Mouse (Mus musculus) thymus, adult 2 months (tissue): ENCODE data around the gene Ccdc8. TPM values are rescaled to one million over a fixed set of nuclear protein-coding genes. Genes with fewer than 3 reads are reported as not detected.

Experiments
- DNase-seq: peaks from one replicate; pipeline ENCODE4 v3.0.0; 2021
- H3K27ac ChIP-seq: fragments of 200-500 bp; 2 replicates; pipeline ENCODE4 v1.5.1; 2012; ENCODE audit warnings: low read length, control low read depth; ENCODE audit not compliant: control insufficient read depth, insufficient read depth
- H3K27me3 ChIP-seq: fragments of 200-500 bp; 2 replicates; pipeline ENCODE4 v1.6.1; 2012; ENCODE audit warnings: mild to moderate bottlenecking, low read length, moderate library complexity, mixed read lengths; ENCODE audit not compliant: control insufficient read depth, insufficient read depth
- H3K36me3 ChIP-seq: fragments of 200-500 bp; 2 replicates; pipeline ENCODE4 v1.6.1; 2012; ENCODE audit warnings: mild to moderate bottlenecking, low read length, moderate library complexity; ENCODE audit not compliant: control insufficient read depth, insufficient read depth
- H3K4me1 ChIP-seq: fragments of 200-500 bp; replicated peaks from 2 replicates; pipeline ENCODE4 v1.6.1; 2012; ENCODE audit warnings: low read length; ENCODE audit not compliant: control insufficient read depth, insufficient read depth
- H3K4me3 ChIP-seq: fragments of 200-500 bp; 2 replicates; pipeline ENCODE4 v1.5.1; 2012; ENCODE audit warnings: mild to moderate bottlenecking, low read length, control low read depth, moderate library complexity; ENCODE audit not compliant: control insufficient read depth, insufficient read depth
- CTCF ChIP-seq: fragments of 200-500 bp; IDR thresholded peaks from 2 replicates; pipeline ENCODE4 v1.5.1; 2012; ENCODE audit warnings: mild to moderate bottlenecking, control low read depth, low read length, moderate library complexity, borderline replicate concordance; ENCODE audit not compliant: control insufficient read depth, poor library complexity, insufficient read depth; ENCODE audit errors: extremely low read depth
- POLR2A ChIP-seq: fragments of 200-500 bp; IDR thresholded peaks from 2 replicates; pipeline ENCODE4 v1.6.1; 2012; ENCODE audit warnings: mild to moderate bottlenecking, low read length, control low read depth, moderate library complexity; ENCODE audit not compliant: control insufficient read depth, poor library complexity, insufficient read depth; ENCODE audit errors: extremely low read depth
- WGBS: fragments of 180-500 bp; shearing (Covaris S2); methylation state at CpG from one replicate; pipeline ENCODE4 v1.1.7; 2018; 5-methylcytosine and 5-hydroxymethylcytosine counted together
- polyA plus RNA-seq: library from polyadenylated mRNA; depleted of rRNA; stranded (reverse); fragments of >200 nt; gene quantifications from 2 replicates; pipeline ENCODE4 v1.2.3, GENCODE M21; 2012

The Ccdc8 gene
- polyA plus RNA-seq, 1 experiment: 2.0 TPM

DNA sequence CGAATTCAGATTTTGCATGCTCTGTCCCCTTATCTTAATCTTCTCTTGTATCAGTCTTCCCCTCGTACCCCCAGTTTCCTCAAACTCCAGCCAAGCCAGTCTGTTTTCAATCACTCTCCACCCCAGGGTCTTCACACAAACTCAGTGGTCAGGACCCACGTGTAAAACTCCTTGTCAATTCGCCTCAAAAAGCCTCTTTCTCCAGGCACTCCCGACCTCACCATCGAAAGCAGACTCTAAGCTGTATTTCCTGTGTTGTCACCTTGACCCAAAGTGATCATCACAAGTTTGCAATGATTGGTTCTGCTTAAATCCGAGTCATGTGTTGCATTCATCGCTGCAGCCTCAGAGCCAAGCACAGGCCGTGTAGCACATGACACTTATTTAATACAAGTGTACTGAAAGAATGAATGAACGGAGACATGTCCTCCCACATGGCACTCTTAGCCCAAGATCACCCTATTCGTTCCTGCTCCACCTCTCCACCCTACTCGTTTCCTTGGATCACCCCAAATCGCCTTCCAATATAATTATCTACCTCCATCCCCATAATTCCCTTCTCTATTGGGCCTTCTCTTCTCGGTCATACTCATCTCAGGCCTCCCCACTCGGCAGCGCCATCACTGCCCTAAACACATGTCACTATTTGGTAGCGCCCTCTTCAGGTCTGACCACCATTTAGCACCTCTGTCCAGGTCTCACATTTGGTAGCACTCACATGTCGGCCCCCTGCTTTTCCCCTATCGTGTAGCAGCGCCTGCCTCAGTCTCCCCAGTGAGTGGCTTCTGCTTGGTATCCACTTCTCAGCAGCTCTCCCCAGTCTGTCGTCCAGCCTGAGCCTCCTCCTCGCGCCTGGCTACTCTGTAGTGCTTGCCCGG, 34.4 kb downstream of the Ccdc8 start:
- H3K27me3 ChIP-seq: no peaks in the 10 kb centered on the region
- 1% methylated on average over 24 of the region's 24 CpGs for WGBS
- H3K4me3 ChIP-seq: peak overlapping the region; percentile 97
- H3K4me1 ChIP-seq: peaks cover 43% of the 10 kb centered on the region
- peak; percentile 60 for DNase-seq
- H3K27ac ChIP-seq: peak overlapping the region; percentile 60; the same call in 1 of the 2 replicates
- TF ChIP-seq CTCF (peak; percentile 65; the same call in 1 of the 2 replicates), POLR2A (no peak)
- peaks cover 4% of the 10 kb centered on the region; the same call in 1 of the 2 replicates for H3K36me3 ChIP-seq

DNA sequence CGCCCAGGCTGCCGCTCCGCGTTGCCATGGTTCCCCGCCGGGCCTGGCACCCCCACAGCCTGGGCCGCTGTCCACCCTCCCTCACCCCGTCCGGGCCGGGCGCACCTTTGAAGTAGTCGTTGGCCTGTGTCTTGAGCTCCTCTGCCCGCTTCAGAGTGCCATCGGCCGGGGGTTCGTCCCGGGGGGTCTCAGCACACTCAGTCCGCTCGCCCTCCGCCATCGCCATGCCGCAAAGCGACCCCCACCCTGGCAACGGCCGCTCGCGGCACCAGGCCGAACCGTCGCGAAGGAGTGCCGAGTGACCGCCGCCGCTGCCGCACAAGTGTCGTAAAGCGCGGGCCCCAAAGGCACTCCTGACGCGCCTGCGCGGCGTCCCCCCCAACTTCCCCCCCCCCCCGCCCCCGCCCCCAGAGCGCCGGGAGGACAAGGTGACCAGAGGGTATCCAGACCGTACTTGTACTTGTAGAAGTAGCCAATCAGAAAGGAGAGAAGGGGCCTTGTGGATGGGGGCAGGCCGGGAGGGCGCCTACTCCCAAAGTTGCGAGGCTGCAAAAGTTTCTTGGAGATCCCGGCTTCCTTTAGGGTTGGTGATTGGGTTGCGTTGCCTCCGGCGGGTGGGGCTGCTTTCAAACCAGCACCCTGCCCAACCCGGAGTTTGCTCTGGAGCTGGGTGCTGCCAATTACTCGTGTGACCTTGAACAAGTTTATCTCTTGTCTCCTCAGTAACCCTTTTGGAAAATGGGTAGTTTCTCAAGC, 35.3 kb downstream of the Ccdc8 start, which contains the start of gene Ppp5c:
Gene Ppp5c, minus strand, starts transcription at position 337 of the 756 bp plus-strand sequence.
- WGBS: under 1% methylated on average over 57 of the region's 58 CpGs
- peaks cover 43% of the 10 kb centered on the region for H3K4me1 ChIP-seq
- peak; percentile 79 for DNase-seq

DNA sequence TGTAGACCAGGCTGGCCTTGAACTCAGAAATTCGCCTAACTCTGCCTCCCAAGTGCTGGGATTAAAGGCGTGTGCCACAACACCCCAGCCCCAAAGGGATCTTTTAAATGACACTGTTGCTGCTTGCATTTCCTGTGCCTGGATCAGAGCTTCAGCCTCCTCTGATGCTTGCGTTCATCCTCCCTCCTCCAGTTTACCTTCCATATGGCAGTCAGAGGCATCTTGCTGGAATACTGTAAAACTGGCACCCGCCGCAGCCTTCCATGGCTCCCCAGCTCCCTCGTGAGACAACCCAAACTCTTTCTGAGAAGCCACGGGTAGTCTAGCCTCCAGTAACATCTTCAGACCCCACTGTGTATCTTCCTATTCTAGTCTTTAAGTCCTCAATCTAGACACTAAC, 36.4 kb downstream of the Ccdc8 start:
- Histone ChIP-seq H3K27ac (no peak overlapping the region), H3K4me3 (no peak overlapping the region), H3K27me3 (no peaks in the 10 kb centered on the region), H3K4me1 (peaks cover 35% of the 10 kb centered on the region), H3K36me3 (no peaks in the 10 kb centered on the region)
- DNase-seq: no peak
- TF ChIP-seq CTCF (no peak), POLR2A (no peak)
- WGBS: 95% methylated on average over 7 of the region's 7 CpGs

More for the DNA sequence above, 35.3 kb downstream of the Ccdc8 start, which contains the start of gene Ppp5c:
- TF ChIP-seq POLR2A (0 out of 2 replicates have a peak, but pooled peaks have one; percentile 14), CTCF (no peak; the same call in 1 of the 2 replicates)
- H3K36me3 ChIP-seq: no peaks in the 10 kb centered on the region
- peak within 1 kb of the TSS; percentile 97 for H3K4me3 ChIP-seq
- no peaks in the 10 kb centered on the region for H3K27me3 ChIP-seq
- peak within 1 kb of the TSS; percentile 60; the same call in 1 of the 2 replicates for H3K27ac ChIP-seq

DNA sequence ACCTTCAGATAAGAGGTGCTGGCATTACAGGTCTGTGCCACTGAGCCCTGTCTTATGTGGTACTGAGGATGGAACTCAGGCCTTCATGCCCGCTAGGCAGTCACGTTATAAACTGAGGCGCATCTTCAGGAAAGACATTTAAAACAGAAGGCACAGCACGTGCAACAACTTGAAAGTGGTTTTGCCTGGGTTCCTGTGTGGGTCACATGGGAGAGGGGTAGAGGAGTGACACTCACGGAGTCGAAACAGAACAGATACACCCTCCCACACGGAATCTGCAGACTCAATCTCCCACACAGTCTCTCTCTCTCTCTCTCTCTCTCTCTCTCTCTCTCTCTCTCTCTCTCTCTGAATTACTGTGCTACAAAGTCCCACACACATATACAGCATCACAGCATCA, 37.7 kb downstream of the Ccdc8 start:
- no peak overlapping the region for H3K27ac ChIP-seq
- no peaks in the 10 kb centered on the region for H3K36me3 ChIP-seq
- no peak for DNase-seq
- TF ChIP-seq POLR2A (no peak), CTCF (no peak)
- H3K4me1 ChIP-seq: peaks cover 22% of the 10 kb centered on the region
- H3K4me3 ChIP-seq: no peak overlapping the region
- H3K27me3 ChIP-seq: no peaks in the 10 kb centered on the region
- WGBS: 30% methylated on average over 7 of the region's 7 CpGs

GRCm38 (mm10) chr7:17038018-17038695, 45.6 kb downstream of the Ccdc8 start:
- Histone ChIP-seq H3K27me3 (no peaks in the 10 kb centered on the region), H3K27ac (no peak overlapping the region), H3K4me1 (no peaks in the 10 kb centered on the region), H3K36me3 (no peaks in the 10 kb centered on the region), H3K4me3 (no peak overlapping the region)
- TF ChIP-seq POLR2A: no peak
- TF ChIP-seq CTCF: no peak
- DNase-seq: no peak
- WGBS: 97% methylated on average over 9 of the region's 9 CpGs

- H3K4me1 ChIP-seq: no peaks in the 10 kb centered on the region
- no peak for DNase-seq
- no peak overlapping the region for H3K4me3 ChIP-seq
- TF ChIP-seq CTCF (no peak), POLR2A (no peak)
- WGBS: 91% methylated on average over 7 of the region's 7 CpGs
- no peaks in the 10 kb centered on the region for H3K36me3 ChIP-seq
- H3K27me3 ChIP-seq: no peaks in the 10 kb centered on the region
- H3K27ac ChIP-seq: no peak overlapping the region
These were observed 46.9 kb downstream of the Ccdc8 start for GRCm38 (mm10) chr7:17039373-17039772.
